Mouse (Mus musculus): Measurements from ENCODE around the gene Nup35. TPM values are rescaled to one million over a fixed set of nuclear protein-coding genes. Genes with fewer than 3 reads are reported as not detected.

The Nup35 gene
- polyA plus RNA-seq, 2 experiments: 43.2 to 43.7 TPM

- TF ChIP-seq POLR2A (IDR thresholded peaks at IDR 0.05; ENCODE audit: borderline replicate concordance, extremely low read depth, insufficient read depth, insufficient read length): no peak
- no peaks in the 10 kb centered on the region for H3K4me1 ChIP-seq (ENCODE audit: control insufficient read depth, insufficient read depth, low read length)
- DNase-seq (ENCODE audit: low spot score): no peak
- H3K27me3 ChIP-seq (ENCODE audit: control insufficient read depth, insufficient read depth, low read length): no peaks in the 10 kb centered on the region
- H3K4me3 ChIP-seq (replicated peaks; ENCODE audit: low read length): no peak overlapping the region
- no peaks in the 10 kb centered on the region for H3K9me3 ChIP-seq (ENCODE audit: control insufficient read depth, low read length)
- ATAC-seq (ENCODE audit: low FRiP score, low read depth): no peak
- H3K36me3 ChIP-seq (ENCODE audit: control insufficient read depth, insufficient read depth, low read length): no peaks in the 10 kb centered on the region
- 50% methylated on average over 1 of the region's 1 CpGs for WGBS
- no peak overlapping the region for H3K9ac ChIP-seq (ENCODE audit: low read depth, low read length, severe bottlenecking)
- no peak overlapping the region for H3K27ac ChIP-seq (replicated peaks; ENCODE audit: low read depth, low read length)
- no peak overlapping the region for H3K4me2 ChIP-seq (replicated peaks; ENCODE audit: low read depth, low read length, severe bottlenecking)
Observed at GRCm38 (mm10) chr2:80707429-80707828, 90.4 kb downstream of the Nup35 start.

MicroRNA genes within 50 kb of the gene (microRNA counts, 519-probe panel; counts per million panel counts)
- microRNA mmu-miR-684: 1,882 counts per million, percentile 21 among the panel's probes with 10 or more counts

Small RNAs within 50 kb of the gene (microRNA-seq; reads per million reads assigned to microRNA genes)
- gene Mir684-1: not detected

Other genes with a start within 250 kb of the Nup35 start
- gene Frzb, start 169.6 kb upstream of the Nup35 start, polyA plus RNA-seq (2012; rRNA removed): 13.9 and 17.2 TPM in 2 replicates
- 10.5 and 10.8 TPM in 2 replicates for gene Frzb, start 169.6 kb upstream of the Nup35 start, polyA plus RNA-seq (2014; fragmentation: Nextera tagmentation; extraction: Ambion mirVana)
- gene Nckap1, start 35.9 kb upstream of the Nup35 start, polyA plus RNA-seq (2012; rRNA removed): 69.6 and 72.7 TPM in 2 replicates
- gene Nckap1, start 35.9 kb upstream of the Nup35 start, polyA plus RNA-seq (2014; fragmentation: Nextera tagmentation; extraction: Ambion mirVana): 62.8 and 66.5 TPM in 2 replicates
- 14.8 and 15.0 TPM in 2 replicates for gene Dusp19, start 191 bp upstream of the Nup35 start, polyA plus RNA-seq (2012; rRNA removed)
- 19.1 and 20.7 TPM in 2 replicates for gene Dusp19, start 191 bp upstream of the Nup35 start, polyA plus RNA-seq (2014; fragmentation: Nextera tagmentation; extraction: Ambion mirVana)

Measured in limb, embryonic 14.5 days (tissue).